Mouse (Mus musculus): ENCODE data around the gene Ssx2ip. TPM values are rescaled to one million over a fixed set of nuclear protein-coding genes. Genes with fewer than 3 reads are reported as not detected.

Ssx2ip gene
- total RNA-seq (2021), result 10 to 100 TPM; 11.7 to 15.3 TPM

DNA sequence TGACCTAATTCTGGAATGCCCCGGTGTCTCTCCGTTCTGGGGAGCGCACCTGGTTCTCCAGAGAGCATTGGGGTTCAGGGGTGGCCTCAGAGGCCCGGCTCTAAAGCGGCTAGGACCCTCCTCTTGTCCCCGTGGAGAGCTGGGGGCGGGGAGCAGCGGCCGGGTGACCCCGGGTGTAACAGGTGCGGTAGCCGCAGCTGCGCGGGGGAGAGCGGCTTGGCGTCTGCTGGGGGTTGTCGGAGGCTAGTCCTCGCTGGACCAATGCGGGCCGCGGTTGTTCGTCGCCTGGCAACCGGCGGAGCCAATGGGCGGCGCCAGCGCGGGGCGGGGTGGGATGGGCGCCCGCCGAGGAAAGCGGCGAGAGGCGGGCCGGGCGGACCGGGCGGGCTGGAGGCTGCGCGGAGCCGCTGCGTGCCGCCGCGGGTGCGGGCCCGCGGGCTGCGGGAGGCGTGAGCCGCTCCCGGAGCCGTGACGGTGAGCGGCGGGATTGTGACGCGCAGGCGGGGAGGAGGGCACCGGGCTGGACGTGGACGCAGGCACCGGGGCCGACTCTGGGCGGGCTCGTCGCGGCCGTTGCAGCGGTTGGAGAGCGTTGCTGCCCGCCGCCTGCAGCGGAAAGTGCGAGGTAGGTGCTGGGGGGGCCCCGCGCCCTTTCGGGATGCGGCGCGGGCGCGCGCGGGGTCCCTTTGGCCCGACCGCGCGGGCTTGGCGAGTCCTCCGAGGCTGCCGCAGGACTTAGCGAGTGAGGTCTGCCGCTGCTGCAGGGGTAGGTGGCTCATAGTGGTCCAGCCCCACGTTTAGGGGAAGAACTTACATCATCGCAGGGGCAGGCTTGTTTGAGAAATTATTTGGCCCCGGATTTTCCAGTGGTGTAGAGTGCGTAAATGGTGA, at the start of gene Ssx2ip:
Gene Ssx2ip (plus strand): TSS at position 332 of the 891 bp plus-strand sequence.
- DNase-seq, result peak; percentile 99
- intact Hi-C loops (cut with DNase I), result loop anchor here (5.0 to 10.0 kb wide), 3 partner anchors 48 to 460 kb away; no protein-coding TSS in a partner anchor

GRCm38 (mm10) chr3:146355146-146355545, 49.3 kb upstream of the Ssx2ip start:
- intact Hi-C loops (cut with DNase I), result no loop called here
- DNase-seq, result no peak

- no peak for DNase-seq
- intact Hi-C loops (cut with DNase I), result no loop called here
These were observed 39.0 kb upstream of the Ssx2ip start for GRCm38 (mm10) chr3:146365471-146365870.

GRCm38 (mm10) chr3:146367058-146367457, 37.4 kb upstream of the Ssx2ip start:
- intact Hi-C loops (cut with DNase I), result no loop called here

DNA sequence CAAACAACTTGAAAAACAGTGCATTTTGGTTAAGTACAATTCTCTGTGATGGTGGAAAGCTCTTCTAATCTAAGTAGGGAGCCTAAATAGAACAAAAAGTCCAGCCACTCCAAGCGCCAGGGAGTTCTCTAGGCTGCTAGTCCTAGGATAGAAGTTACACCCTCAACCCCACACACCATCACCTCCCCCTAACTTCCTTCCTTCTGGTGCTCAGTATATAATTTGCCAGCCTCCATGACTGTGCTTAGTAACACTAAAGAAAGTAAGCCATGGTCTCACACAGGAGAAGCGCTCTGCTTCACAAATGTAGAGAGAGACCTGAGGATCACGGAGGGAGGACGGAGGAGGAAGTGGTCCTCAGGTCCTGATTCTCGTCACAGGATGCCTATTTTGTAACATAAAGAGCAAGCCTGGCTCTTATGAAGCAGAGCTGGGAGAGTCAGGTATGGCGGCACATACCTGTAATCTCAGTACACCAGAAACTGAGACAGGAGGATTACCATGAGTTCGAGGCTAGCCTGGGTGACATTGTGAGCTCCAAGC, 33.8 kb upstream of the Ssx2ip start:
- intact Hi-C loops (cut with DNase I), result no loop called here
- no peak for DNase-seq

More at GRCm38 (mm10) chr3:146367058-146367457, 37.4 kb upstream of the Ssx2ip start:
- no peak for DNase-seq

GRCm38 (mm10) chr3:146371201-146371600, 33.2 kb upstream of the Ssx2ip start:
- no peak for DNase-seq
- intact Hi-C loops (cut with DNase I), result no loop called here

DNA sequence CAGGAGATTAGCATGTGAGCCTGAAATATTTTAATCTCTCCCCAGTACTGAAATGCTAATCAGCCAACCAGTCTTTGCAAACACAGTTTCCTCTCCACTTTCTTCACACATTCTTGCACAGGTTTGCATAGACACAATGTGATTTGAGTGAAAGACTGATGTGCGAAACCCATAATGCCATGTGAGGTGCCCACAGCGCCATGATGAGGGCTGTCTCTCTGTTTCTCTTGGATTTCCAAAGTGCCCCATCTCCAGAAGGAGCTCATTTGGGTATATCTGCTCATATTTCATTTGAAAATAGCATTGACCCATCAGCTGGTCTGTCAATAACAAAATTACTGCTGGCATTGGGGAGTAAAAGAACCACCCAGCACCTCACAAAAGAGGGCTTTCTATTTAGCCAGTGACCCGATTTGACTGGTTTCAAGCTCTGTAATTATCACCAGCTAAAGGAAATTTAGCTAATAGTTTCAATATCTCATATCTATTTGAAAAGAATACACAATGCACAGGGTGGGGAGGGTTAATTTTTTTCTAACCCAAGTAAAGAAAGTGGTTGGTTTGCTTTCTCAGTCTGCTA, 29.8 kb upstream of the Ssx2ip start:
- intact Hi-C loops (cut with DNase I), result no loop called here
- no peak for DNase-seq

GRCm38 (mm10) chr3:146375224-146375657, 29.2 kb upstream of the Ssx2ip start:
- no peak for DNase-seq
- intact Hi-C loops (cut with DNase I), result no loop called here

DNA sequence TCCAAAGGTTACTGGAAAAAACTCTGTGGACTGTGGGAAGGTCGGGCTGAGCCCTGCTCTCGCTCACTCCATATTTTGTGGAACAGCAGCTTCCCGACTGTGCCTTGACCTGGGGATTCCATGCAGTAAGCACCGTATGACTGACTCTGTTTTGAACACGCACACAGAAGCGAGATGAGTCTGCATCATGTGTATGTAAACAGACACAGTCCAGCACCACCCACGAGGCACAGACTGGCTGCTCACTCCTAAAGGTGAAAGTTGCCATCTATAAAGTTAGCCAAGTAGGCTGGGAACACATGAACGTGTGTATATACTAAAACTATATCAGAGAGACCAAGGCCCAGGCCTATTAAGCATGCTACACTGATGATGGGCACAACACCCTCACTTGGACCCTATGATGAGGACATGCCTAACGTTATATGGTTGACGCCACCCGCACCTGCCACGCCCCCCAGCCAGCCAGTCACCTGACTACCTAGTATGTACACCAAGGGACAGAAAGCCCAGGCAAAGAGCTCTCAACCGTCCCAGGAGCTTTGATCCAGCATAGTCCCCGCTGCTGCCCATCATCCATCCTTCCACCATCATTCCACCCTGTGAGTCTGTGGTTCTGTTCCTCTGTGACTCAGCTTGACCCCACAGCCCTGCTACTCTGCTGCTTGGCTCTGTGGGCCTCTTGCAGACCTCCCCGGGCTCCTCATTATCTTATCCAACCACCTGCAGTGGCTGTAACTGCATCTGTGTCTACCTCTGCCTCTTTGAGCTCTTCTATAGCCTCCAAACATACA, 27.9 kb upstream of the Ssx2ip start:
- DNase-seq, result no peak
- intact Hi-C loops (cut with DNase I), result no loop called here

GRCm38 (mm10) chr3:146377216-146377615, 27.2 kb upstream of the Ssx2ip start:
- intact Hi-C loops (cut with DNase I), result no loop called here
- no peak for DNase-seq

DNA sequence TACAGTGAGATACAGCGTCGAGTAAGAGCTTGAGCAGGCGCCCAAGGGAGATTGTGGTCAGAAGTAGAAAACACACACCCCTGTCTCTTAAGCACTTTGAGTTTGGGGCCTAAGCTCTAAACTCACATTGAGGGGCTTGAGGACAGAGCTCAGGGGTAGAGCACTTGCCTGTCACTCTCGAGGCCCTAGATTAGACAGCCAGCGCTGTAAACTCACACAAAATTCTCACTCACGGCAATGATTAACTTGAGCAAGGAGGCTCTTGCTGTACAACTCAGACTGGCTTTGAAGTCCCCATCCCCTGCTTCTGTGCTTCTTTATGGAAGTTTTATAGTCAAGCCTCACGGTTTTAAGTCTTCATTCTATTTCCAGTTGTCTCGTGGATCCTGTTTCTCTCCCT, 25.7 kb upstream of the Ssx2ip start:
- intact Hi-C loops (cut with DNase I), result no loop called here

DNA sequence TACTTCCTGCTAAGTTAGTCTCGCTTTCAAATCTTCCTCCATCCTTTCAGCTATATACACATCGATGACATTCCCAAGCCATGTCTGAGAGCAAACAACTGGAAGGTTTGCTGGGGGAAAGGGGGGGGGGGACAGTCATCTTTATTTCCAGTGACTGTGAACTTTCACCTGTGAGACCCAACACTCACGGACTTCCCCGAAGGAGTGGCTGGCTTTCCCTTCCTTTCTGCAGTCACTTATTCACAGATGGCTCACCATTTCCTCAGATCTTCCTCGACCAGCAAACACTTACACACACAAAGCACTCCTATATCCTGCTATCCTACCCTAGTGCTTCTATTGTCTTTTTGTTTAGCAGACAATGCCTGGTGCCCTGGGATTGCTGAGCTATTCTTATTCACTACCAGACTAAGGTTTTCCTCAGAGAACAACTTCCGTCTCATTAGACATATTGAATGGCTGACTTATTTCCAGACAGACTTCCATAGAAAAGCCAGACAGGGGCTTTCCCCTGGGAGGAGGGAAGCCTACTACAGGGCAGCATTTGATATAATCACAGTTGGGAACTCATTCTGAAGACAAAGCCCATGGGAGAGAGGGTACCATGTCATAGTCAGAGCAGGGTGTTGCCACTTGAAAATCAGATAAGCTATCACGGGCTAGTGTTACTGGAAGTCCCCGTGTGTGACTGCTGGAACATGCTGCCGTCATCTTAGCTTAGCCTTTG, 24.5 kb upstream of the Ssx2ip start:
- intact Hi-C loops (cut with DNase I), result no loop called here

More for the DNA sequence above, 25.7 kb upstream of the Ssx2ip start:
- no peak for DNase-seq

GRCm38 (mm10) chr3:146380874-146381273, 23.6 kb upstream of the Ssx2ip start:
- intact Hi-C loops (cut with DNase I), result no loop called here
- DNase-seq, result no peak

More for the DNA sequence above, 24.5 kb upstream of the Ssx2ip start:
- DNase-seq, result no peak

GRCm38 (mm10) chr3:146381471-146381870, 23.0 kb upstream of the Ssx2ip start:
- intact Hi-C loops (cut with DNase I), result no loop called here
- DNase-seq, result no peak

DNA sequence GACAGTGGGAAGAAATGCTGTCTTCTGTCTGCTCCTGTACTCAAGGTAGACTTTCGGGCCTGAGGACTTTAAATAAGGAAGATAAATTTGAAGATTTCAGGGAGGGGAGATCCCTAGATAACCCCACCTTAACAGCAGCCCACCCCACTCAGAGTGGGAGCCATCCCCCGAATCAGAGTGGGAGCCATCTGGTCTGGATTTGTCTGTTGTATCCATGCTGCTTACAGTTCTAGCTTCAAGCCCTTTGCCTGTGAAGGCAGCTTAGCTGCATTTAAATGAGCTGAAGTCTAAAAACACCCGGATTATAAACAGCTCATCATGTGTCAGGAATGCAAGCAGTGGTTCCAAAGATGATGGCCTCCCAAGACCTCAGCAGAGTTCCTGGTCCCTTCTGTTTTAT, 17.6 kb upstream of the Ssx2ip start:
- intact Hi-C loops (cut with DNase I), result no loop called here
- peak in 1 of 2 experiments; percentile 14 for DNase-seq

DNA sequence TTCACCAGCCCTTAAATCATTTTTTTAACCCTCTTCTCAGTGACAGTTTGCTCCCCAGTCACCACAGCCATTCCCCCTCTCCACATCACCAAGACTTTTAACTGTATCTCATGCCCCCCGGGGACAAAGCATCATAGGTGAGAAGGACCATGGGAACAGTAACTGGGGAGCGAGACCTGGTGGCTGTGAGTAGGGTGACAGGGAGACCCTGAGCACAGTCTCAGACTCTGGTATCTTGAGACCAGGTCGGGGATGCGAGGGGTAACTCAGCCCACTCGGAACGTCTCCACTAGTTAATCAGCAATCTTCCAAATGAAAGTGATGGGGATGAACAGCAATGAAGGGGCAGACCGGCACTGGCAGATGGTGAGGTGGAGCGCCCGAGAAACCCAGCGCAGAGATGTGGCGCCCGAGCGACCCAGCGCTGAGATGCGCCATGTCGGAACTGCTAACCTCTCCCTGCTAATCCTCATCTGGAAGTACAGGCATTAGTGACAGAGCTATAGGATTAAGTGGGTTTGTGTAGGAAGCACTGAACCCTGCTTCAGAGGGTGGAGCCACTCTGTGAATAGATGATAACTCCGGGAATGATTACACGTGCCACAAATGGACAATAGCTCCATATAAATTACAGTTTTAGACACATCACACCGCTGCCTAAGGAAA, 11.7 kb upstream of the Ssx2ip start:
- DNase-seq, result no peak

GRCm38 (mm10) chr3:146393641-146394100, 10.8 kb upstream of the Ssx2ip start:
- no peak for DNase-seq
- intact Hi-C loops (cut with DNase I), result no loop called here

More for the DNA sequence above, 11.7 kb upstream of the Ssx2ip start:
- intact Hi-C loops (cut with DNase I), result no loop called here

DNA sequence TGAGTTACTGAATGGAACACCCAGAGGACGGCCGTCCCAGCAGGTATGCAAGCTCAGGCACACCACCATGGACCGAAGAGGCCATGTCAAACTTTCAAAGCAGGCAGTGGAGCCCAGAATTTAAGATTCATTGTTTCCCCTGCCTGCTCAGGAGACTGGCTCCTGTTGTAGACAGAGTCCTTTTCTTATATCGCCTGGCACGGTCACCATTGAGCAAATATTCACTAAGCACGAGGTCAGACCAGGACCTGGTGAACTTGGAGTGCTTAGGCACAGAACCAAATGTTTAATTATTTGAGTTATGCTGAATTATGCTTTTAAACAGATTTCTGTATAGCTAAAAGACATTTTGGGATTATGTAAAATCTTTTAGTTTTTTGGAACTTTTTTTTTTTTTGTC, 8.2 kb upstream of the Ssx2ip start:
- intact Hi-C loops (cut with DNase I), result no loop called here
- no peak for DNase-seq

DNA sequence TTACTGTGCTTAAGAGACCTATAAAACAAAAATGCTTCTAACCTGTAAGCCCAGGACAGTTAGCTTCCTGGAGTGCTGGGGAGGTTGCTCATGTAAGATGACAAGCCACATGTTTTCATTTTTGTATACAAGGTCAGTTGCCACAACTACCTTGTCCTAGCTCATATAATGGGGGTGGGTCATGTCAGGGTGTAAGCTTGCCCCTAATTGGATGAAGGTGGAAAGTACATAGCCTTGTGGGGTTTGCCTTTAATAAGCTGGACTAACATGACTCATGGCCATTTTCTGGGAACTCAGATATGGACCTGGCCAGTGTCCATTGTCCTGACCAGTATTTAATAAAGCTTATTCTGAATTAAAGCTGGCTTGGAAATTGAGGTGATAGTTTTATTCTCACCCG, 7.5 kb upstream of the Ssx2ip start:
- no peak for DNase-seq
- intact Hi-C loops (cut with DNase I), result no loop called here
